Mouse (Mus musculus) Muller cell, postnatal 12 days (primary cell): ENCODE data around the gene Klf2.
A peak's percentile ranks its signal among the peaks of the same experiment; 100 is the strongest.

Source experiments
- DNase-seq: peaks from one replicate; pipeline ENCODE4 v3.0.0-alpha.2; 2015; ENCODE audit errors: inconsistent ontology term

Klf2 gene

GRCm38 (mm10) chr8:72305210-72305905 is 13.5 kb upstream of the Klf2 start, which contains the start of gene Gm10282:
Gene Gm10282 (minus strand): TSS chr8:72305260.
- DNase-seq: no peak

- no peak for DNase-seq
Measured at GRCm38 (mm10) chr8:72306913-72307312, 11.9 kb upstream of the Klf2 start.

GRCm38 (mm10) chr8:72308276-72308675 is 10.6 kb upstream of the Klf2 start:
- no peak for DNase-seq

- peak; percentile 66 for DNase-seq
Measured at GRCm38 (mm10) chr8:72310849-72311506, 7.9 kb upstream of the Klf2 start.

- no peak for DNase-seq
Measured at GRCm38 (mm10) chr8:72312926-72313518, 5.8 kb upstream of the Klf2 start.

GRCm38 (mm10) chr8:72316053-72316695 is 2.7 kb upstream of the Klf2 start:
- no peak for DNase-seq

GRCm38 (mm10) chr8:72317741-72318301 is 1.0 kb upstream of the Klf2 start:
- DNase-seq: no peak

GRCm38 (mm10) chr8:72319397-72319796 is 564 bp downstream of the Klf2 start:
- no peak for DNase-seq

GRCm38 (mm10) chr8:72319921-72320802 is 1.3 kb downstream of the Klf2 start:
- DNase-seq: peak; percentile 20

- DNase-seq: no peak
Measured at GRCm38 (mm10) chr8:72320803-72321583, 2.2 kb downstream of the Klf2 start.

GRCm38 (mm10) chr8:72321635-72322441 is 3.0 kb downstream of the Klf2 start:
- no peak for DNase-seq

GRCm38 (mm10) chr8:72322471-72322889 is 3.6 kb downstream of the Klf2 start:
- DNase-seq: no peak

- DNase-seq: no peak
Measured at GRCm38 (mm10) chr8:72323131-72323725, 4.4 kb downstream of the Klf2 start.

- DNase-seq: no peak
Measured at GRCm38 (mm10) chr8:72324036-72324706, 5.3 kb downstream of the Klf2 start.

GRCm38 (mm10) chr8:72324708-72325107 is 5.9 kb downstream of the Klf2 start:
- DNase-seq: no peak

- DNase-seq: no peak
Measured at GRCm38 (mm10) chr8:72329116-72329515, 10.3 kb downstream of the Klf2 start.

GRCm38 (mm10) chr8:72330806-72331516 is 12.1 kb downstream of the Klf2 start:
- DNase-seq: no peak

GRCm38 (mm10) chr8:72331631-72332030 is 12.8 kb downstream of the Klf2 start:
- no peak for DNase-seq
